Mouse (Mus musculus) hindlimb bud, embryonic 11.5 days (tissue): Measurements from ENCODE around the gene Ndufs2.
A peak's percentile ranks its signal among the peaks of the same experiment; 100 is the strongest.
"Not testable (repeated sequence)": the region's sequence is repeated elsewhere in the genome, so short reads cannot be mapped to it uniquely, and the experiment has no call there.

Experiments used
- DNase-seq: peaks from one replicate; pipeline ENCODE4 v3.0.0-alpha.2; 2012; ENCODE audit warnings: low read depth, low spot score; ENCODE audit errors: extremely low spot score

Gene Ndufs2

DNA sequence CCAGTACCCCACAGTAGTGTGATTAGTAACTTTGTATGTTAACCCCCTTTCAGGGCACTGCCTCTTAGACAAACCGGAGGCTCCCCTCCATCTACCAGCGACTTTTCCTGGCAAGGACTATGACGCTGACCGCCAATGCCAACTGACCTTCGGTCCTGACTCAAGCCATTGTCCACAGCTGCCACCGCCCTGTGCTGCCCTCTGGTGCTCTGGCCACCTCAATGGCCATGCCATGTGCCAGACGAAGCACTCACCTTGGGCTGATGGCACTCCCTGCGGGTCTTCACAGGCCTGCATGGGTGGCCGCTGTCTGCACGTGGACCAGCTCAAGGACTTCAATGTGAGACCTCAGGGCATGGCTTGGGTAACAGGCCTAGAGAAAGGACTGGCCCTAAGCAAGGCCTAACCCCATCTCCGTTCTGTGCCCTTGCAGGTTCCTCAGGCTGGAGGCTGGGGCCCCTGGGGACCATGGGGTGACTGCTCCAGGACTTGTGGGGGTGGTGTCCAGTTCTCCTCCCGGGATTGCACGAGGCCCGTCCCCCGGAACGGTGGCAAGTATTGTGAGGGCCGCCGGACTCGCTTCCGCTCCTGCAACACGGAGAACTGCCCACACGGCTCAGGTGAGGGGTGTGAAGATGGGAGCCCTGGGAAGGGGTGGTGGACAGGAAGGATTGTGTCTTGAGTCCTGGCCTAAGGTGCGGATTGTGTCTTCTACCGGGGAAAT, 5.1 kb upstream of the Ndufs2 start:
- no peak for DNase-seq

GRCm38 (mm10) chr1:171252415-171252814, 1.2 kb upstream of the Ndufs2 start:
- DNase-seq, result no peak

- no peak for DNase-seq
Observed at GRCm38 (mm10) chr1:171251594-171252324, 571 bp upstream of the Ndufs2 start.

GRCm38 (mm10) chr1:171249913-171250600, 1.1 kb downstream of the Ndufs2 start, which contains the start of gene Adamts4:
Gene Adamts4, plus strand, starts transcription at chr1:171250421.
- no peak for DNase-seq

DNA sequence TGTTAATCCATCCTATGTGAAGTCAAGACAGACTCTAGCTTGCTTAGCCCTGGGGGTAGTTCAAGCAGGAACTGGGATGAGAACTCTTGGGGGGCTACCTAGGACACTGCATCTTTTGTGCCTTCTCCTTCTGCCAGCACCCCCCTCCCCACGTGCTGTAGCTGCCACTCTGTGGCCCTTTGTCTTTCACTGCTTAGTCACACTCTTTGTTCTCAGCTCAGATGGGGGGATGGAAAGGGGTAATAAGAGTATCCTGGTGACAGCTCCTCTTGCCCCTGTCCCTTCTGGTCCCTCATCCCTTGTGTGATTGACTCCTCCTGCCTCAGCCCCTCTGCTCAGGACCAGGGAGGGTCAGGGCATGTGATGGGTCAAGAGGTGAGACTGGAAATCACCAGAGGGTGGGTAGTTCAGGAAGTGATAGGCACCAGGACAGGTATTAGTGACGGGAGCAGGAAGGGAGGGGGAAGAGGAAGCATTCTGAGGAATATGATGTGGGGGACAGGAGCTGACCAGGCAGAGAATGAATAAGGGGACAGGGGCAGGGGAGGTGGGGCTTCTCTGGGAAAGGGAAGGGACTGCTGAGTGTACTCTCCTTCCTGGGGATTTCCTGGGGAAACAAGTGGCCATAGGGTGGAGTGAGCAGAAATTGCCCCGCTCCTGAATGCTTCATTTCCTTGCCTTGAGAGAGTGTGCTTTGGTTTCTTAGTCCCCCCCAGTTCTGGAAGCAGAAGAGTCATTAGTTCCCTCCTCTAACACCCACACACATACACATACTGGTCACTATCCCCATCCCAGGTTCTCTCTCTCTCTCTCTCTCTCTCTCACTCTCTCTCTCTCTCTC, 2.6 kb downstream of the Ndufs2 start:
- DNase-seq, result no peak

DNA sequence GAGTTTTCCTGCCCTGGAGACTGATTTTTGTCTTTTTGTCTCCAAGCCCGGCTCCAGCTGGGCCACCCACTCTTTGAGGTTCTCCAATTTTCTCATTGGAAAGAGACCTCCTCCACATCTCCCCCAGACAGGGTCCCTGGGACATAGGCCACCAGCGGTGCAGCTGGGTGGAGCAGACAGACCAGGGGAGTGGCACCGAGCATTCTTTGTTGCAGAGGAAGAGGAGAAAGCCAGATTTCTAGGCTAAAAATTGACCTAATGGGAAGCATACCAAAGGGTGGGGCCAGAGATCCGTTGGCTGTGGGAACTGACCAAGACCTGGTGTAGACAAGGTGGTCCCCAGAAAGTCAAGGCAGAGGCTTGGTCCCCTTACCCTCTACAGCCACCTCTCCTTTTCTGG, 3.3 kb downstream of the Ndufs2 start:
- no peak for DNase-seq

DNA sequence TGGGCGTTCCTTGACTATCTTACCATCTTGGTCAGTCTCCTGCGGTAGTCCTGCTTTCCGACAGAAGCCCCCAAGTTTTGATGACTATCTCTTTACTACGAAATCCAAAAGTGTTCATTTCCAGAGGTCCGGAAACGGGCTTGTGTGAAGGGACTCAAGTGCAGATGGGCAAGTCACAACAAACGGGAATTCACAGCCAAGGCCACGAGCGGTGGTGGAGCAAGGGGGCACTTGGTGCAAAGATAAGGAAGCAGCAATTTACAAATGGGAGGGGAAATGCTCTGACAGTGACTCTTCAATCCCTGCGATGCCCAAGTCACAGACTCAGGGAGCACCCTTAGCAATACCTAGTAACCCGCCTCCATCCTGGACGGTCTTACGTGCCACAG, 3.7 kb downstream of the Ndufs2 start:
- DNase-seq, result no peak

DNA sequence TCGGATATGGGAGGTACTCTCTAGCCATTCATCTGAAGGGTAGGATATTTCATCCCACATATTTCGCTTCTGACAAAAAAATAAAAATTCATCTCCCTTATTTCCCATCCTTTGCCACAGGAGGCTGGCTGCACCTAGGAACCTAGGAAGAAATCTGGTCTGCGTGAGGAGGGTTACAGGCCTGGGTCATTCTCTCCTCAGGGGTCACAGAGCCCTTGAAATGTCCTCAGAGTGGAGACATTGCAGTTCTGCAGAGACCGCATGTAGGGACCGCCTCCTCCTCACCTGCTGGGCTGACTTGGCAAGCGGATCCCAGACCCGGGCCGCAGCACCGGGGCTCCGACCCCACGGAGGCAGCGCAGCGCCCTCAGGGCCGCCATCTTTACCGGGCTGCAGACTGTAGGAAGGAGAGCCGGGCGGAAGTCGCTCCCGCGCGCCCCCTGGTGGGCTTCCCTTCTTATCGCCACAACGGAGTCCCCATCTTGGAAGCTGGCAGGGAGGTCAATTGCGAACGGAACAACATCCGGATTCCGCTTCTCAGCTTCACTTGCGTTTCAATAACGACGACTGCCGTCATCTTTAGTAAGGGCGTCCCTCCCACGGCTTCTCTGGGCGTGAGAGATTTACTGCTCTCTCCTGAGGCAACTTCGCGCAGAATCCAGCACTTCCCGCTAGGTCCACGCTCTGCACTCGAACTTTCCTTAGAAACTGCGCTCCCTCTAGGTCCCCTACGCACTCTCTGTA, 4.3 kb downstream of the Ndufs2 start:
- DNase-seq, result peak; percentile 92

DNA sequence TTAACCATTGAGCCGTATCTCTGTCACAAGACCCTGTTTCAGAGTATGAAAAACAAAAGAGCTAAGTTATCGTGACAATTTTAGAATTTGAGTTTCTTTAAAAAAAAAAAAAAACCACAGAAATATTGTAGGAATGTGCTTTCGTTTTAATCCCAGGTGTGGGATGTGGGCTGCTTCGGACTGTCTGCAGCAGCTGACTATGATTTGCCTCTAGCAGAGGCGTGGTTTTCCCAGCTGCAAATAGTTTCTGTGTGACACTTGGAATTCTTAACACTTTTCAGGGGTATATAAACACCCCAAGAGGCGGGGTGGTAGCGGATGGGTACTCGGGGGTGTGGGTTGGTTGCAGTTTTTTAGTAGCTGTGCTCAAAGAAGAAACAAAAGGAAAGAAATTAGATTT, 5.8 kb downstream of the Ndufs2 start:
- no peak for DNase-seq

GRCm38 (mm10) chr1:171241952-171242351, 9.2 kb downstream of the Ndufs2 start:
- DNase-seq, result not testable (repeated sequence)

GRCm38 (mm10) chr1:171240911-171241310, 10.3 kb downstream of the Ndufs2 start:
- no peak for DNase-seq

- no peak for DNase-seq
Observed at GRCm38 (mm10) chr1:171239992-171240744, 11.0 kb downstream of the Ndufs2 start.

DNA sequence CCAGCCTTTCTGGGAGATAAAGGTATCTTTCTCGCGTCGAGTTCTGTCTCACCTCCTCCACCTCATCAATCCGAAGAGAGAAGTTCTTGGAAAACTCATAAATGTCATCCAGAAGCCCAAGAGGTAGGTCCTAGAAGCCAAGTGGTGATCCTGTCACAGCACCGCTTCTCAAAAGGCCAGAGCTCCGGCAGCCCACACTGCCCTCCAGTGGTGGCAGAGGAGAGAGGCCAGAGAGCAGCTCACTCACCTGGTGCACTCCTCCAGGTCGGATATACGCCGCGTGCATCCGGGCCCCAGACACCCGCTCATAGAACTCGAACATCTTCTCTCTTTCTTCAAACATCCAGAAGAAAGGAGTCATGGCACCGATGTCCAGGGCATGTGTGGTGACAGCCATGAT, 12.7 kb downstream of the Ndufs2 start:
- no peak for DNase-seq

DNA sequence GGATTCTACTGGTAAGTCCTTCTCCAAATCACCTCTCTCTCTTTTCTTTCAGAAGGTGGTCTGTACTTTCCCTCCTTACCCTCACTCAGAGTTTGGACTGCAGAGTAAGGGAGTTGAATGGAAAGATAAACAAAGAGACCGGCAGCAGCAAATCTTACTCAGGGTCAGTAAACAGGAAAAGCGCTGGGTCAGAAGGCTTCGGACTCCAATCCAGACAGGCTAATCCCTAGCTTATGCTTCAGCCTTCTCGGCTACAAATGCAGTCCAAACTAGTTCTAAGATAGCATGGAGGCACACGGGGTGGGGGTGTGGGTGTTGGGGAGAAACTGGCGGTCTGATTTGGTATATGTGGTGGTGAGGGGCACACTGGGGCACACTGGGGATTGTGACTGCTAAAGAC, 13.8 kb downstream of the Ndufs2 start:
- DNase-seq, result no peak

- no peak for DNase-seq
Observed at GRCm38 (mm10) chr1:171235791-171236190, 15.4 kb downstream of the Ndufs2 start.

DNA sequence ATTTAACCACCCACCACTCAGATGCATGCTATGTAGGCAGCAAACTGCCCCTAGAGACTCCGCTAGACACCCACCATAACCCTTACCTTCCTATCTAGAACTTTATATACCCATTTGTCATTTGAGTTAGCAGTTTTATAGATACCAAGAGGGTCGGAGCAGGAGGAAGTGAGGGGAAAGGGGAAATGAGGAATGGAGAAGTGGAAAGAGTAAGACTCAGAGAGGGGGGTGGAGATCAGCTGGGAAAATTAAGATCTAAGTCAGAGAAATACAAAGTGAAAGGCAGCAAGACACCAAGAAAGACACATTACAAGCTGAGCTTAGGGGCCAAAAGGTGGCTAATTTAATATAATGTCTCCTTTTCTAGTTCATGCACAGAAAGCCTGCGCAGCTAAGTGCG, 16.6 kb downstream of the Ndufs2 start:
- no peak for DNase-seq

DNA sequence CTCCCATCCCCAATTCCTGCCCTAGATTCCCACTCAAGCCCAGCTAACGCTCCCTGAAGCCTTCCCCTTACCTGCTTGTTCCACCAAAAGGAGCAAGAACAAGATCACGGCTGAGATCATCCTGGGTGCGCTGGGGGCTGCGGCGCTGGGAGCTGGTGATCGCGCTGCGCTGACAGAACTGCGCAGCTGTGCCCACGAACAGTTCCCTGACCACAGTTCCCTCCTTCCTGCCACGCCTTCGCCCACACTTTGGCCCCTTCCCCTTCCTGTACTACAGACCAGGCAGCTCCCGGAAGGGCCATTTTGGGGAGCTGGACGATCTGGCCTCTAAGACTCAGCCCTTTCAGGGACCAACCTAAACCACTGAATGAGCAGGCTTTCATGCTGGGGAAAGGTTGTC, 17.1 kb downstream of the Ndufs2 start, which contains the start of gene Fcer1g:
Gene Fcer1g (minus strand): TSS at position 240 of the 400 bp plus-strand sequence.
- DNase-seq, result no peak

- no peak for DNase-seq
Observed at GRCm38 (mm10) chr1:171232800-171233730, 18.1 kb downstream of the Ndufs2 start.
